Mouse (Mus musculus) small intestine, adult 2 months (tissue): ENCODE data around the gene Akap8. TPM values are rescaled to one million over a fixed set of nuclear protein-coding genes. Genes with fewer than 3 reads are reported as not detected.

Source experiments
- H3K27ac ChIP-seq: fragments of 200-500 bp; 2 replicates; pipeline ENCODE4 v1.5.1; 2012; ENCODE audit warnings: low read depth, low read length, control low read depth, inconsistent platforms; ENCODE audit not compliant: insufficient read depth
- H3K27me3 ChIP-seq: fragments of 200-500 bp; 2 replicates; pipeline ENCODE4 v1.6.1; 2012; ENCODE audit warnings: mild to moderate bottlenecking, moderate library complexity, low read length, inconsistent platforms; ENCODE audit not compliant: control insufficient read depth, insufficient read depth
- H3K36me3 ChIP-seq: fragments of 200-500 bp; 2 replicates; pipeline ENCODE4 v1.6.1; 2012; ENCODE audit warnings: mild to moderate bottlenecking, low read length, control low read depth, inconsistent platforms; ENCODE audit not compliant: control insufficient read depth, insufficient read depth
- H3K4me1 ChIP-seq: fragments of 200-500 bp; 2 replicates; pipeline ENCODE4 v1.6.1; 2012; ENCODE audit warnings: low read length, inconsistent platforms, mixed read lengths; ENCODE audit not compliant: control insufficient read depth, insufficient read depth, insufficient read length
- H3K4me3 ChIP-seq: fragments of 200-500 bp; 2 replicates; pipeline ENCODE4 v1.5.1; 2012; ENCODE audit warnings: low read depth, mild to moderate bottlenecking, control low read depth, inconsistent platforms, low read length, moderate library complexity
- CTCF ChIP-seq: fragments of 200-500 bp; IDR thresholded peaks from 2 replicates; pipeline ENCODE4 v1.5.1; 2012; ENCODE audit warnings: low read depth, mild to moderate bottlenecking, control low read depth, inconsistent platforms, low read length, moderate library complexity, mixed read lengths; ENCODE audit not compliant: insufficient replicate concordance, insufficient read length; ENCODE audit errors: extremely low read depth
- POLR2A ChIP-seq: fragments of 200-500 bp; IDR thresholded peaks from 2 replicates; pipeline ENCODE4 v1.6.1; 2012; ENCODE audit warnings: low read depth, mild to moderate bottlenecking, control low read depth, inconsistent platforms, low read length, moderate library complexity
- WGBS: fragments of 180-500 bp; shearing (Covaris S2); methylation state at CpG from one replicate; pipeline ENCODE4 v1.1.7; 2018; 5-methylcytosine and 5-hydroxymethylcytosine counted together
- polyA plus RNA-seq: library from polyadenylated mRNA; depleted of rRNA; stranded (reverse); fragments of >200 nt; gene quantifications from 2 replicates; pipeline ENCODE4 v1.2.3, GENCODE M21; 2012

Akap8 gene
- polyA plus RNA-seq, 1 experiment = 28.6 TPM

GRCm38 (mm10) chr17:32354211-32354610, 33.2 kb upstream of the Akap8 start:
- WGBS = 78% methylated on average over 5 of the region's 5 CpGs

GRCm38 (mm10) chr17:32353696-32354095, 32.7 kb upstream of the Akap8 start:
- WGBS = 67% methylated on average over 4 of the region's 4 CpGs
- H3K27me3 ChIP-seq = no peaks in the 10 kb centered on the region

More at GRCm38 (mm10) chr17:32354211-32354610, 33.2 kb upstream of the Akap8 start:
- H3K36me3 ChIP-seq = peaks cover 45% of the 10 kb centered on the region
- no peak for TF ChIP-seq POLR2A
- TF ChIP-seq CTCF = no peak
- H3K27me3 ChIP-seq = no peaks in the 10 kb centered on the region
- no peak overlapping the region for H3K4me3 ChIP-seq
- no peak overlapping the region for H3K27ac ChIP-seq
- H3K4me1 ChIP-seq = no peaks in the 10 kb centered on the region

GRCm38 (mm10) chr17:32351726-32352125, 30.7 kb upstream of the Akap8 start:
- no peak overlapping the region for H3K4me3 ChIP-seq
- TF ChIP-seq CTCF (no peak), POLR2A (no peak)
- no peaks in the 10 kb centered on the region for H3K27me3 ChIP-seq
- H3K4me1 ChIP-seq = no peaks in the 10 kb centered on the region
- peaks cover 24% of the 10 kb centered on the region for H3K36me3 ChIP-seq
- no peak overlapping the region for H3K27ac ChIP-seq

More at GRCm38 (mm10) chr17:32353696-32354095, 32.7 kb upstream of the Akap8 start:
- peaks cover 41% of the 10 kb centered on the region for H3K36me3 ChIP-seq
- TF ChIP-seq CTCF = no peak
- TF ChIP-seq POLR2A = no peak
- no peak overlapping the region for H3K27ac ChIP-seq
- H3K4me1 ChIP-seq = no peaks in the 10 kb centered on the region
- no peak overlapping the region for H3K4me3 ChIP-seq

DNA sequence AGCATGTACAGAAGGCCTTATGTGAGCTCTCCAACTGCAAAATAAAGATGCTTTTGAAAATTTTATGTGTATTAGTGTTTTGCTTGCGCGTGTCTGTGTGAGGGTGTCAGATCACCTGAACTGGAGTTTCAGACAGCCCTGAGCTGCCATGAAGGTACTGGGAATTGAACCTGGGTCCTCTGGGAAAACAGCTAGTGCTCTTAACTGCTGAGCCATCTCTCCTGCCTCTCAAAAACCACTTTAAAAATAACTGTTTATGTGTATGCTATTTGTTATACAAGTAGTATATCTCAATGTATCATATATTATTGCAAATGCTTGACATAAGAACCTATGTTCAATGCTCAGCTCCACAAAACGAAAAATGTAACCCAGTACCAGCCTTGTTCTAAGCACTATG, 30.2 kb upstream of the Akap8 start:
- Histone ChIP-seq H3K4me1 (no peaks in the 10 kb centered on the region), H3K4me3 (no peak overlapping the region), H3K27me3 (no peaks in the 10 kb centered on the region), H3K27ac (no peak overlapping the region), H3K36me3 (peaks cover 19% of the 10 kb centered on the region)
- 61% methylated on average over 3 of the region's 3 CpGs for WGBS
- no peak for TF ChIP-seq CTCF
- TF ChIP-seq POLR2A = no peak

DNA sequence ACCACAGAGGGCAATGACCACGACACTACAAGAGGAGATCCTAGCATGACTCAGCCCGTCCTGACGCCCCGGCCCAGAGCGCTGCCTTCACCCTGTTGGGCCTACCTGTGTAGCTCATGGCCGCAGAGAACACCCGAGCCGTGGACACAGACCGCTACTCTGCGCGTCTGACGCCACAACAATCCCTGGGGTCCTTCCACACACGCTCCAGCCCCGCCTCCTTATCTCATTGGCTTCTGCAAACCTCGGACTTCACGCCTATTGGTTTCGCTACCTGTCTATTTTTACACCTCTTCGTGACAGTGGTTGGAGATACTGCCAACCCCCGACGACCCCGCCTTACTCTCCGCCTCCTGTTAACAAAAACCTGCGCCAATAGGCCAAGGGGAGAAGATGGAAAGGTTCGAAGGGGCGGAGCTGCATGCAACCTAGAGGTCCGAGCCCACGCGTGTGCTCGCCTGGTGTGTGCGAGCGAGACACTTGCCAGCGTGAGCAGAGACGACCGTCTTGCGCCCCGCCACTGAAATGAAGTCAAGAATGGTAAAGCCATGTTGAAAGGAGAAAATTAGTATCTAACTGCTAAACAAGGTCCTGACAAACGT, 29.4 kb upstream of the Akap8 start, which contains the start of gene Akap8l:
Gene Akap8l (minus strand): TSS at position 226 of the 602 bp plus-strand sequence.
- peak within 1 kb of the TSS; percentile 60 for H3K27ac ChIP-seq
- TF ChIP-seq CTCF (no peak), POLR2A (peak; percentile 80)
- WGBS = under 1% methylated on average over 37 of the region's 37 CpGs
- H3K4me1 ChIP-seq = no peaks in the 10 kb centered on the region
- H3K27me3 ChIP-seq = no peaks in the 10 kb centered on the region
- peak within 1 kb of the TSS; percentile 90 for H3K4me3 ChIP-seq
- peaks cover 13% of the 10 kb centered on the region for H3K36me3 ChIP-seq

DNA sequence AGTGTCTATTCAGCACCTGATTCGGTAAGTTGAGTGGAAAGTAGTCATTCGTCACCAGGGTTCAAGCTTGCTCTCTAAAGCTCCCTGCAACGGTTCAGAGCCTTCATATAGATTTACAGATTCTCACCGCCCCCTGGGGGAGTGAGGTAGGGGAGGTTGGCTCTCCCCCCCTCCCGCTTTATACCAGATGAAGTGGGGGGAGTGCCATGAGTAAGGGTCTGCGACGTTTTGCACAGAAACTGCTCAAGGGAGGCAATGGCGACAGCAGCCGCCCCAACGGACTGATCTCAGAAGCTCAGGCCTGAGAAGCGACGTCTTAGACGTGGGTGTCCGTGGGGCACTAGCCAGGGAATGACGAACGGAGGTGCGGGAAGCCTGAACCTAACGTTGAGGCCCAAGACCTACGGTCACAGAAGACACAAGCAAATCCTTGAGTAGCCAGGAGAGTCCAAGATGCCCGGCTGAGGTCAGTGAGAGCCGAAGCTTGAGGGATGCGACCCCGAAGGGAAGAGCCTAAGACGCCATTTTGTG, 28.9 kb upstream of the Akap8 start:
- H3K4me3 ChIP-seq = peak overlapping the region; percentile 90
- H3K27me3 ChIP-seq = no peaks in the 10 kb centered on the region

DNA sequence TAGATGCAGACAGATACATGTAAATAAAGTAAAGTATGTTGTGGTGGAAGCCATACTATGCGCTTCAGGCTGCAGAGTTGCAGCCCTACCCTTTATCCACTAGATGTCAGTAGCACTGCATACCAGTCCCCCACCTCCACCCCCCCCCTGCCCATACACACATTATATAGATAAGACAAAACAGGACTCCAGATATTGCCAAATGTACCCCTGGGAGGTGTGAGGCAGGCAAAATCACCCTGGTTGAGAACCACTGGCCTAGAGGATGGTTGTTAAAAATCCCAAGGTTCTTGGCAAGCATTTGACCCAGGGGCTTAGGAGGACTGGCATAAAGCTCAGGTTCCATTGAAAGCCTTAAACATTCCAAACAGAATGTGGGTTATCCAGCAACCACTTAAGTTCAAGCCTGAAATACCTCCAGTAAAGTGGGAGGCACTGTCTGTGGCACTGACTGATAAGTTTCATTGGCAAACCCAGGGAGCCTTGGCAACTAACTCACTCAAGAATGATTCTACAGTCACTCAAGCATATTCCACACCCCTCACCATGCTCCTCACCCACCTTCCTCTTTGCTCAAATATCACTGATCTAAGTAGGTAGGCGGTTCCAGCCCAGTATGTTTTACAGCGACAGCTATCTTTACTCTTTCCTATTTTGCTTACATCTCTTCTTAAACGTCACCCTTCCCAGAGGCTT, 28.1 kb upstream of the Akap8 start:
- TF ChIP-seq POLR2A = no peak
- peak; percentile 83; the same call in 1 of the 2 replicates for TF ChIP-seq CTCF
- no peaks in the 10 kb centered on the region for H3K27me3 ChIP-seq
- no peak overlapping the region for H3K27ac ChIP-seq
- no peaks in the 10 kb centered on the region for H3K4me1 ChIP-seq
- no peak overlapping the region for H3K4me3 ChIP-seq
- H3K36me3 ChIP-seq = peaks cover 7% of the 10 kb centered on the region
- WGBS = 3% methylated on average over 4 of the region's 4 CpGs

More for the DNA sequence above, 28.9 kb upstream of the Akap8 start:
- WGBS = 1% methylated on average over 24 of the region's 24 CpGs
- TF ChIP-seq POLR2A = no peak; the same call in 1 of the 2 replicates
- TF ChIP-seq CTCF = no peak
- Histone ChIP-seq H3K36me3 (peaks cover 10% of the 10 kb centered on the region), H3K27ac (peak overlapping the region; percentile 60), H3K4me1 (no peaks in the 10 kb centered on the region)
